Mouse (Mus musculus) stomach, embryonic 16.5 days (tissue): ENCODE data around the gene Ugt1a9. TPM values are rescaled to one million over a fixed set of nuclear protein-coding genes. Genes with fewer than 3 reads are reported as not detected.
"Not testable (repeated sequence)": the region's sequence is repeated elsewhere in the genome, so short reads cannot be mapped to it uniquely, and the experiment has no call there.

Experiments used
- ATAC-seq: fragments of 200-750 bp; cut with Nextera tagmentation; 2 replicates; pipeline ENCODE4 v1.8.0; 2017; ENCODE audit warnings: moderate number of reproducible peaks, moderate TSS enrichment; ENCODE audit not compliant: insufficient read depth, low FRiP score
- H3K27ac ChIP-seq: fragments of 300-500 bp; sonication (generic); 2 replicates; pipeline ENCODE4 v1.5.1; 2014; ENCODE audit warnings: low read length
- H3K27me3 ChIP-seq: fragments of 300-500 bp; sonication (generic); 2 replicates; pipeline ENCODE4 v1.6.1; 2014; ENCODE audit warnings: low read length, control low read depth, mixed read lengths; ENCODE audit not compliant: control insufficient read depth, insufficient read depth
- H3K36me3 ChIP-seq: fragments of 300-500 bp; sonication (generic); 2 replicates; pipeline ENCODE4 v1.6.1; 2014; ENCODE audit warnings: low read length; ENCODE audit not compliant: control insufficient read depth, insufficient read depth
- H3K4me1 ChIP-seq: fragments of 300-500 bp; sonication (generic); 2 replicates; pipeline ENCODE4 v1.6.1; 2014; ENCODE audit warnings: low read length, control low read depth, mixed read lengths; ENCODE audit not compliant: control insufficient read depth, insufficient read depth
- H3K4me2 ChIP-seq: fragments of 300-500 bp; sonication (generic); 2 replicates; pipeline ENCODE4 v1.6.1; 2014; ENCODE audit warnings: low read depth, low read length, mixed read lengths
- H3K4me3 ChIP-seq: fragments of 300-500 bp; sonication (generic); replicated peaks from 2 replicates; pipeline ENCODE4 v1.5.1; 2014; ENCODE audit warnings: mild to moderate bottlenecking, low read length
- H3K9ac ChIP-seq: fragments of 300-500 bp; sonication (generic); 2 replicates; pipeline ENCODE4 v1.6.1; 2014; ENCODE audit warnings: low read length
- H3K9me3 ChIP-seq: fragments of 300-500 bp; sonication (generic); replicated peaks from 2 replicates; pipeline ENCODE4 v1.6.1; 2016; ENCODE audit warnings: low read length, control low read depth; ENCODE audit not compliant: control insufficient read depth
- WGBS: fragments of 180-500 bp; shearing (Covaris S2); extraction: QIAGEN DNeasy Blood & Tissue Kit; methylation state at CpG from one replicate; pipeline ENCODE4 v1.1.7; 2014; 5-methylcytosine and 5-hydroxymethylcytosine counted together
- polyA plus RNA-seq: library from polyadenylated mRNA; unstranded; fragments of >200 nt; fragmentation: Nextera tagmentation; extraction: Ambion mirVana; gene quantifications from 2 replicates; pipeline ENCODE4 v1.2.1, GENCODE M21; 2015

The Ugt1a9 gene
- polyA plus RNA-seq, 1 experiment from 2014 or later = 2.9 TPM

DNA sequence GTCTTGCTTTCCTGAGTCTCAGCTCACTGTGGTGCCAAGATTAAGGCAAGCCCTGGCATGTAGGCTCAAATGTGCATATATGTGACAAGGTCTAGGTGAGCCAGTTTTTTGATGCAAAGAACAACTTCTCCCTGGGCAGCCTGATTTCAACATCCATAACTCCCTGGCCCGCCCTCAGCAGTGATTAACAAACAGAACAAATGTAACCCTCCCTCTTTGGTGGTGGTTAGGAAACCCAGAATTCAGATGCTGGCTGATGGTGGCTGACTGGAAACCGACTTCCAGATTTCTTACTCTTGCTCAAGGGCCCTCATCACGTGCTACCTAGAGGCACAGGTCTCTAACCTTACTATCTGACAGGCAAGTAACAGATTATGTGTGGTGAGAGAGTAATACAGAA lies 32.4 kb downstream of the Ugt1a9 start, which contains the start of gene Ugt1a6b:
Ugt1a6b (plus strand) TSS at position 234 of the 400 bp plus-strand sequence.
- Histone ChIP-seq H3K27ac (peak within 1 kb of the TSS; percentile 77), H3K9ac (peak within 1 kb of the TSS; percentile 2; the same call in 1 of the 2 replicates), H3K4me2 (peak within 1 kb of the TSS; percentile 29; the same call in 1 of the 2 replicates)
- H3K4me3 ChIP-seq, H3K36me3 ChIP-seq, H3K9me3 ChIP-seq, H3K27me3 ChIP-seq, H3K4me1 ChIP-seq: not testable (repeated sequence)
- WGBS = 42% methylated on average over 3 of the region's 3 CpGs
- peak; percentile 37; the same call in 1 of the 2 replicates for ATAC-seq

DNA sequence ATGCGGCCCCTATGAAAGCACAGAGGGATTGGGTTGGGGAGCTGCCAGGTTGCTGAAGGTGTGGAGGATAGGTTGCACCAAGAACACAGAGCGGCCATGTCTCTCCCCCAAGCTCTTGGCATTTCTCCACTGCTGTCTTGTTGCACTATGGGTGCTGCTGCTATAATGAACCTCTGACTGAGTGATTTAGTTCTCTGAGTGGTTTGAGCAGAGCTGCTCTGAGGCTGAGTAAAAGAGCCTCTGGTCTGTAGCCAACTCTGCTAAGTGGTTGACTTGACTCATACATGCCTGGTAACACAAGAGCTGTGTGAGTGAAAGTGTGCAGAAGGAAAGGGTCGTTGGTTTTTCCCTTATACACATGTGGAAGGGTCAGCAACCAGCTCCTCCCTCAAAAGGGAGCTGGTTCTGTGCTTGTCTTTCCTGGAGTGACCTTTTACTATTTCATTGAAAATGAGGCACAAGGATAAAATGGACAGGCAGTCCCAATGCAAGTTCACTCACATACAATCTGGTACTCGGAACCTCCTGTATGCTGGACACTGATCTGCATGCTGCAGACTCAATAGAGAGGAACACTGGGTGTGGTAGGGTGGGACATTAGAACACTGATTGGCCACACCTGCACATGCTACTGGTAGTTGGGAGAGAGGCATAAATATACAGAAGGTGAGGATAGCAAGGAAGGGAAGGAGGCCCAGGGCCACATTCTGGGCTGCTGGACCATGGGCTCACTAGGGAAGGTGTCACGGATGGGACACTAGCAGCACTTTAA lies 33.3 kb downstream of the Ugt1a9 start:
- ATAC-seq = peak; percentile 33; the same call in 1 of the 2 replicates
- H3K4me3 ChIP-seq, H3K36me3 ChIP-seq, H3K9me3 ChIP-seq, H3K4me1 ChIP-seq, H3K27me3 ChIP-seq: not testable (repeated sequence)
- H3K4me2 ChIP-seq = peak overlapping the region; percentile 29; the same call in 1 of the 2 replicates
- peak overlapping the region; percentile 52 for H3K27ac ChIP-seq
- peak overlapping the region; percentile 2 for H3K9ac ChIP-seq
- 73% methylated on average over 4 of the region's 5 CpGs for WGBS

DNA sequence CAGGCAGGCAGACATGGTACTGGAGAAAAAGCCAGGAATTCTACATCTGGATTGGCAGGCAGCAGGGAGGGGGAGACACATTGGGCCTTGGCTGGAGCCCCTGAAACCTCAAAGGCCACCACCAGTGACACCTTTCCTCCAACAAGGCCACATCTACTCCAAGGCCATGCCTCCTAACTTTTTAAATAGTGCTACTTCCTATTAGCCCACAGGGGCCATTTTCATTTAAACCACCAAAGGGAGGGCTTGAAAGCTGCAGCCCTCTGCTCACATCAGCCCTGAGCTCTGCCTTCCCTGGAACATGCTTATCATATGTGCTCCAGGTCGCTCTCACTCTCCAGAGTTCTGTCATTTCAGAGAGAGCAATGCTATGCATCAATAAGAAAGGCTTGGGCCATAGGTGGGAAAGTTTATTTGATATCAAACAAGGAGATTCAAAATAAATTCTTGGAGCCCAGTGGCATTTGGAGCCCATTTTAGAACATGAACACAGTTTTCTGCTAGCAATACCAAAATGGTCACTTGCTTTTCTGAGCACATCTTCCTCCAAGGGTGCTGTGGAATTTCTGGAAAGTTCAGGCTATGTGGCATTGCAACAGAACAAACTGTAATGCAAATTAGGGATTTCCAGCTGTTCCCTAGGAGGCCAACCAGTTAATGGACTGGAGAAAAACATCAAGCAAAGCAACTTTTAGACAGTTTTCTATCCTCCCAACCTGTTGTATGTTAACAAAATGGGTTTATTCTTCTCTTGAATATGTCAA lies 34.2 kb downstream of the Ugt1a9 start:
- Histone ChIP-seq H3K27me3 (no peaks in the 10 kb centered on the region), H3K4me1 (no peaks in the 10 kb centered on the region), H3K27ac (no peak overlapping the region), H3K9ac (peak overlapping the region; percentile 2), H3K4me2 (peak overlapping the region; percentile 29; the same call in 1 of the 2 replicates), H3K4me3 (no peak overlapping the region), H3K36me3 (no peaks in the 10 kb centered on the region), H3K9me3 (no peaks in the 10 kb centered on the region)
- WGBS = 94% methylated on average over 1 of the region's 1 CpGs
- ATAC-seq = no peak

DNA sequence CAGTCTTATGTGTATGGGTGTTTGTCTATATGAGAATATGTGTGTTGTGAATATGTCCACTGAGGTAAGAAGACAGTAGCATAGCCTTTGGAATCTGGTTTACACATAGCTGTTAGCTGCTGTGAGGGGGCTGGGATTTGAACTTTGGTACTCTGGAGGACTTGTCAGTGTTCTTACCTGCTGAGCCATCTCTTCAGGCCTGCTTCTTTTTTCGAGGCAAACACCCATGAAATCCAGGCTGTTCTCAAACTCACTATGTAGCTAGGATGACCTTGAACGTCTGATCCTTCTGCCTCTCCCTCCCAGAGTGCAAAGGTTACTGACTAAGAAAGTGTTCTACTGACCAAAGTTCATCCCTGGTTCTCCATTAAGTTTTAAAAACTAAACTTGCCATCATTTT lies 35.1 kb downstream of the Ugt1a9 start:
- no peaks in the 10 kb centered on the region for H3K4me1 ChIP-seq
- H3K4me3 ChIP-seq = no peak overlapping the region
- H3K27me3 ChIP-seq = no peaks in the 10 kb centered on the region
- no peaks in the 10 kb centered on the region for H3K9me3 ChIP-seq
- no peak overlapping the region for H3K27ac ChIP-seq
- H3K9ac ChIP-seq = no peak overlapping the region
- no peak for ATAC-seq
- no peak overlapping the region for H3K4me2 ChIP-seq
- H3K36me3 ChIP-seq = no peaks in the 10 kb centered on the region
- 47% methylated on average over 2 of the region's 2 CpGs for WGBS

DNA sequence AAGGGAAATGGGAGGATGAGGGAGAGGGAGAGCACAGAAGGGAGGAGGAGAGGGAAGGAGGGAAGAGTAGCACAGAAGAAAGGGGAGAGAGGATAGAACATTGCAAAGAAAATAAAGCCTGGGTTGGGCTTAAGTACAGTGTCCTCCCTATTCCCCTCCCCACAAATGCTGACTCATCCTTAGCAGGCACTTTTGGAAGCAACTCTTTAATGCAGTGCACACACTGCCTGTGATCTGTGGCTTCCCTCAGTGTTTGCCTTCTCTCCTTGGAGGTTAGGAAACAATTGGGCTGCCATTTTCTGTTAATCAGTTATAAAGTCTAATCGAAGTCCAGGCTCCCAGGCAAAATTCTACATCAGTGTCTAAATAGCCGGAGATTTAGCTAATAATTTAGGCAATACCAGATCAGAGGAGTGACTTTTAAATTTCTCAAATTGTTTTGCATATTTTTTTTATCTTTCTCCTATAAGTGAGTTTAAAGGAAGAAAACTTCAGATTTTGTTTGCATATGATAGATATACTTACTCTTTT lies 38.5 kb downstream of the Ugt1a9 start:
- H3K4me2 ChIP-seq, H3K4me3 ChIP-seq, H3K27me3 ChIP-seq, H3K36me3 ChIP-seq, H3K27ac ChIP-seq, H3K4me1 ChIP-seq, H3K9me3 ChIP-seq, H3K9ac ChIP-seq: not testable (repeated sequence)
- WGBS = 57% methylated on average over 2 of the region's 2 CpGs
- peak; percentile 82 for ATAC-seq

DNA sequence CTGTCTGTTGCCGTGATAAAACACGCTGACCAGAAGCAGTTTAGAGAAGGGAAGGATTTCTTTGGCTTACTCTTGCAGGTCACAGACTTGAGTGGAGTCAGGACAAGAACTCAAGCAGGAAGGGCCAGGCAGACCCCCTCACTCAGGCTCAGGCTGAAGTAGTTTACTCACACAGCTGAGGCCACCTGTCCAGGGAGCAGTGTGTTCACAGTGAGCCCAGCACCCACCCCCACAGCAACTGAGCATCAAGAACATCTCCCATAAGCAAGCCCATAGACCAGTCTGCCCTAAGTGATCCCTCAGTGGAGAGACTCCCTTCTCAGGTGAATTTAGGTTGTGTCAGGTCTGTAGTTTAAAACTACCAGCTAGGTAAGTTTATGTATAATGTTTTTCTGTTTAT lies 39.0 kb downstream of the Ugt1a9 start:
- H3K9me3 ChIP-seq, ATAC-seq, H3K36me3 ChIP-seq, H3K27ac ChIP-seq, H3K27me3 ChIP-seq, H3K4me3 ChIP-seq, H3K4me1 ChIP-seq, H3K9ac ChIP-seq, H3K4me2 ChIP-seq: not testable (repeated sequence)
- 32% methylated on average over 2 of the region's 2 CpGs for WGBS

DNA sequence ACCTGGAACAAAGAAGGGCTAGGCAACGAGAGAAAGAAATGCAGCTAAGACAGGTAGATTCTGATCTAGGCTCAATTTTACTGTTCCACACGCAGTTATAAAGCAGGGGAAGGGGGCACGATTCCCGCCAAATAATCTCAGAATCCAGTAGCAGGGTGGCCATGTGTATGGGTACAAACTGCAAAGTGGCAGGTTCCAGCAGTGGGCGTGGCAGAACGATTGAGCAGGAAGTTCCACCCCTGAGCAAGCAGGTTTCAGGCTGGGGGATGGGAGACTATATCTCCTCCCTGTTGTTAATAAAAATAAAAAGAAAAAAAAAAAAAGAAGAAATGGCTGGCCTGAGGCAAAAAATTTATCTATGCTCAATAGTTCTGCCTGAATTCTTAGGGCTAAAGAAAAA lies 42.2 kb downstream of the Ugt1a9 start:
- H3K4me3 ChIP-seq, H3K9me3 ChIP-seq, H3K27ac ChIP-seq, ATAC-seq, H3K4me2 ChIP-seq, H3K4me1 ChIP-seq, H3K36me3 ChIP-seq, H3K9ac ChIP-seq, H3K27me3 ChIP-seq: not testable (repeated sequence)
- 92% methylated on average over 6 of the region's 6 CpGs for WGBS

DNA sequence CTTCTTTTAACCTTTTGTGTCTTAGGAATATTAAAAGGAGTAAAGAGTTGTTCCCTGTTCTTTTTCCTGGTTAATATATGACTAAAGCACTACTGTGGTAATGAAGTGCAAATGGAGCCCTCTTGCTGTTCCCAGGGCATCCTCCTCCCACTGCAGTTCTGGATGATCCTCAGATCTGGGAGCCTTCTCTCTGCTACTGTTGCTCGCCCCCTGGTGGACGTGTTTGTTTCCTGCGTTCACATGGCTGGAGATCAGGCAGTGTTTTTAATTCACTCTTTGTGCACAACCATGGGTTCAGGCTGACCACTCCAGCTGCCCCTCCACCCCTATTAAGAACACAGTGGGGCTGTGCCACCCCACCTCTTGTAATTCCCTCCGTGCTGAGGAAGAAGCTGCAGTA lies 50.0 kb downstream of the Ugt1a9 start:
- H3K4me3 ChIP-seq, H3K36me3 ChIP-seq, H3K9ac ChIP-seq, ATAC-seq, H3K27ac ChIP-seq, H3K27me3 ChIP-seq, H3K4me1 ChIP-seq, H3K9me3 ChIP-seq, H3K4me2 ChIP-seq: not testable (repeated sequence)
- WGBS = 19% methylated on average over 3 of the region's 4 CpGs

DNA sequence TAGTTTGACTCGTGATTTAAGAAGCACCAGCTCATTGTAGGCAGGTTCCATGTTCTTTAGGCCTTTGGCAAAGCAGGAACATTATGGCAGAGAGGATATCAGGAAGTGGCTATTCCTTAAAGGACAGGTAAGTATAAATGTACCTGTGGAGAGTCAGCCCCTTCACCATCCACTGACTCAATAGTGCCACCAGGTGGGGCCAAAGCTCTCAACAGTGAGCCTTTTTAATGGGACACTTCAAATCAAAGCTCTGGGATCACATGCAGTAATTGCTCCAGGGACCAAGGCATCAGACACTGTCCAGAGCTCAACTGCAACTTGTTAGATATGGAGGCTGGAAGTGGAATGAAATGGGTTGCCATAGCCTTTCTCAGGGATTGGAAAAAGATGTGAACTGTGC lies 50.9 kb downstream of the Ugt1a9 start:
- H3K4me1 ChIP-seq, H3K27ac ChIP-seq, H3K36me3 ChIP-seq, ATAC-seq, H3K9me3 ChIP-seq, H3K4me2 ChIP-seq, H3K4me3 ChIP-seq, H3K27me3 ChIP-seq, H3K9ac ChIP-seq: not testable (repeated sequence)
- WGBS = no CpG with 5 or more reads among the region's 1 CpGs
